In the genomic region with DNA sequence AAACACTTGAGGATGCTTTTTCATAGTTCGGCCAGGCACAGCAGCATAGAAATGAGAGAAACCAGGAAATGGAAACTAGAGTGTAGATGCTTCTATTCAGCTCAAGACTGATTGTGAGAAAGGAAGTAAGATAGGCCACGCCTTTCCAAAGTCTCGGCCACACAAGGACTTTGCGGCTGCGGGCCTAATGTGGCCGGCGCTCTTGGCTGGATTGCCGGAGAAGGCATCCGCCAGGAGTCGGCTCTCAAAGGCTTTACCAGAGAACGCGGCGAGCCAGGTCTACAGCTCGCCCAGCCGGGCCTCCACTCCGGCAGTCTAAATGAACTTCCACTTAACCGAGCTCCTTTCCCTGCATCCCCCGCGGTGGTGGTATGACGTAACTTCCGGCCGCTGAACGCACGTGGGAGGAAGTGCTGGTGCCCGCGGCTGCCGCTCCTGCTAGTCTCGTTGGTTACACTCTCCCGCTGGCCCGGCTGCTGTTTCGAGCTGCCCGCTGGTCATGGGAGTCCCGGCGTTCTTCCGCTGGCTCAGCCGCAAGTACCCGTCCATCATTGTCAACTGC, we compare ENCODE assay signal across 8 mouse cellular contexts. TPM values are rescaled to one million over a fixed set of nuclear protein-coding genes. Genes with fewer than 3 reads are reported as not detected.
DNase-seq lines count a peak whose midpoint lies in the region; ATAC-seq and TF ChIP-seq lines count a peak whose summit lies in the region.

A gene (plus strand): TSS at position 374 of the 562 bp plus-strand sequence.

- peak; percentile 79 for ATAC-seq in common myeloid progenitor, adult 5-6 weeks (replicated peaks; ENCODE audit: low read depth, poor library complexity, severe bottlenecking)
- peak; percentile 98 for ATAC-seq in hindbrain, postnatal 0 days
- peak; percentile 77 for ATAC-seq in megakaryocyte, adult 5-6 weeks (ENCODE audit: poor library complexity, severe bottlenecking)

- H3K4me1 ChIP-seq in hindbrain, postnatal 0 days (ENCODE audit: insufficient read depth, low read length): peaks cover 14% of the 10 kb centered on the region; the same call in 1 of the 2 replicates

- DNase-seq in ZHBTc4 (ENCODE audit: low read depth, low spot score): peak; percentile 97
- DNase-seq in gastrocnemius, adult 2 months: peak; percentile 97
- DNase-seq in hindbrain, postnatal 0 days (ENCODE audit: low spot score): peak; percentile 98
- DNase-seq in left cerebral cortex, adult 2 months (ENCODE audit: extremely low spot score in 1 of 2, low spot score in 2 of 2): peak; percentile 95 to 97
- DNase-seq in right cerebral cortex, adult 2 months (ENCODE audit: low spot score in 2 of 2): peak; percentile 98
- DNase-seq in urinary bladder, postnatal 14 days (ENCODE audit: low spot score): peak; percentile 95

- H3K9ac ChIP-seq in hindbrain, postnatal 0 days (replicated peaks; ENCODE audit: low read length): peak within 1 kb of the TSS; percentile 83

- H3K27ac ChIP-seq in gastrocnemius, adult 2 months: peak within 1 kb of the TSS; percentile 99
- H3K27ac ChIP-seq in hindbrain, postnatal 0 days: peak within 1 kb of the TSS; percentile 98
- H3K27ac ChIP-seq in left cerebral cortex, adult 2 months: peak within 1 kb of the TSS; percentile 97

- intact Hi-C loops in gastrocnemius, adult 2 months (cut with DNase I): loop anchor here (10.0 kb wide), 1 partner anchor 498 kb away; a partner anchor contains a TSS
- intact Hi-C loops in left cerebral cortex, adult 2 months (cut with DNase I): no loop called here

- no peaks in the 10 kb centered on the region for H3K9me3 ChIP-seq in hindbrain, postnatal 0 days (ENCODE audit: low read length)

- peak within 1 kb of the TSS; percentile 79 for H3K4me2 ChIP-seq in hindbrain, postnatal 0 days (ENCODE audit: low read depth, low read length)

- TF ChIP-seq CTCF in gastrocnemius, adult 2 months (IDR thresholded peaks at IDR 0.05): no peak
- 0 out of 2 replicates have a peak, but pooled peaks have one; percentile 1 for TF ChIP-seq CTCF in hindbrain, postnatal 0 days (IDR thresholded peaks at IDR 0.05; ENCODE audit: low read depth)
- TF ChIP-seq CTCF in left cerebral cortex, adult 2 months (IDR thresholded peaks at IDR 0.05): no peak

- peak within 1 kb of the TSS; percentile 95 for H3K4me3 ChIP-seq in gastrocnemius, adult 2 months
- peak within 1 kb of the TSS; percentile 95 for H3K4me3 ChIP-seq in hindbrain, postnatal 0 days (ENCODE audit: low read length)
- peak within 1 kb of the TSS; percentile 62 for H3K4me3 ChIP-seq in left cerebral cortex, adult 2 months

- no peaks in the 10 kb centered on the region for H3K27me3 ChIP-seq in hindbrain, postnatal 0 days (ENCODE audit: insufficient read depth, low read length)

- H3K36me3 ChIP-seq in hindbrain, postnatal 0 days (ENCODE audit: insufficient read depth, low read length): no peaks in the 10 kb centered on the region

- WGBS in hindbrain, postnatal 0 days: 0% methylated on average over 37 of the region's 37 CpGs

RNA-seq across cellular contexts. Expression of the gene that starts here (rescaled TPM):
- 202 and 227 TPM in 2 replicates for total RNA-seq in common myeloid progenitor, adult 5-6 weeks (2017)
- 10 to 100 TPM; 13.0 to 14.1 TPM for total RNA-seq in gastrocnemius, adult 2 months (2021)
- total RNA-seq in hindbrain, postnatal 0 days (2014; rRNA removed): 40.3 and 41.3 TPM in 2 replicates
- polyA plus RNA-seq in hindbrain, postnatal 0 days (2015; fragmentation: Nextera tagmentation; extraction: Ambion mirVana): 57.9 and 60.8 TPM in 2 replicates
- 10 to 100 TPM; 39.5 to 44.2 TPM for total RNA-seq in left cerebral cortex, adult 2 months (2021)
- 92.3 and 94.3 TPM in 2 replicates for total RNA-seq in megakaryocyte, adult 5-6 weeks (2015)
- 156 and 158 TPM in 2 replicates for total RNA-seq in megakaryocyte, adult 5-6 weeks (2017)

Comparison
In these comparisons a context has a peak if more than half of its experiments do, and no peak if none do; other contexts are left out.
1. Peak in every context shown above with its lines: DNase-seq, ATAC-seq, H3K4me3 ChIP-seq and H3K27ac ChIP-seq.